Mouse (Mus musculus) MEL (cell line): ENCODE data around the gene Kcng4.

Experiments
- CTCF ChIP-seq, 3 experiments: IDR thresholded peaks in 2 of 3; conservative IDR thresholded peaks in 1 of 3; 2 replicates each; pipeline ENCODE4 v1.5.1; 2011 to 2012; ENCODE audit warnings: low read length in 3 of 3, low read depth in 2 of 3, mild to moderate bottlenecking in 2 of 3, improper control_type of control experiment in 1 of 3, inconsistent platforms in 1 of 3, mixed read lengths in 1 of 3, moderate library complexity in 1 of 3; ENCODE audit not compliant: control insufficient read depth in 1 of 3, insufficient read depth in 1 of 3, poor library complexity in 1 of 3, severe bottlenecking in 1 of 3
- MAX ChIP-seq: IDR thresholded peaks from 2 replicates; pipeline ENCODE4 v1.6.1; 2011; ENCODE audit warnings: low read length, improper control_type of control experiment
- MAZ ChIP-seq: IDR thresholded peaks from 2 replicates; pipeline ENCODE4 v1.6.1; 2012; ENCODE audit warnings: low read depth, mild to moderate bottlenecking, inconsistent platforms, low read length, improper control_type of control experiment
- TAL1 ChIP-seq: IDR thresholded peaks from 2 replicates; pipeline ENCODE4 v1.6.1; 2012; ENCODE audit warnings: mild to moderate bottlenecking, inconsistent platforms, low read length, moderate library complexity, mixed read lengths
- ZKSCAN1 ChIP-seq: IDR thresholded peaks from 2 replicates; pipeline ENCODE4 v1.6.1; 2012; ENCODE audit warnings: low read depth, mild to moderate bottlenecking, inconsistent platforms, low read length, improper control_type of control experiment, moderate library complexity

DNA sequence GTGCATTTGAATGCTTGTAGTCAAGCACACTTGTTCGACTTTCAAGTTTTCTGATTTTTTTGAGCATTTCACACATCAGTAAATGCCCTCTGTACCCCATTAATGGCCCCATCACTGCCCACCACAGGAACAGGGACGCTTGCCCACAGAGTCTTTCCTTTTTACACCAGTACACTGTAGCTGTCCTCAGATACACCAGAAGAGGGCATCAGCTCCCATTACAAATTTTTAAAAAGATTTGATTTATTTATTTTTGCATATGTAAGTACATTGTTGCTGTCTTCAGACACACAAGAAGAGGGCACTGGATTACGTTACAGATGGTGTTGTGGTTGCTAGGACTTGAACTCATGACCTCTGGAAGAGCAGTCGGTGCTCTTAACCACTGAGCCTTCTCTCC lies 47.2 kb downstream of the Kcng4 start:
- TF ChIP-seq TAL1 (no peak), CTCF (IDR thresholded peaks at IDR 0.05 in 2 of 3, conservative IDR thresholded peaks at IDR 0.05 in 1 of 3; ENCODE audit: control insufficient read depth in 1 of 3, insufficient read depth in 1 of 3, low read depth in 2 of 3, low read length in 3 of 3, poor library complexity in 1 of 3, severe bottlenecking in 1 of 3) (no peak; a peak in 1 of 6 replicates), ZKSCAN1 (no peak), MAZ (no peak), MAX (no peak)
